Mouse (Mus musculus): Measurements from ENCODE around the gene Tll1. TPM values are rescaled to one million over a fixed set of nuclear protein-coding genes. Genes with fewer than 3 reads are reported as not detected.

The Tll1 gene
- polyA plus RNA-seq, 1 experiment from 2014 or later = 2.2 TPM

- 37% methylated on average over 9 of the region's 9 CpGs for WGBS
- H3K36me3 ChIP-seq (ENCODE audit: control insufficient read depth, insufficient read depth, low read length) = no peaks in the 10 kb centered on the region
- no peak overlapping the region for H3K9ac ChIP-seq (ENCODE audit: low read length)
- ATAC-seq (ENCODE audit: insufficient read depth, low FRiP score, low TSS enrichment) = peak; percentile 77
- peak; percentile 17 for DNase-seq (ENCODE audit: low spot score)
- no peak overlapping the region for H3K4me3 ChIP-seq (ENCODE audit: low read depth, low read length)
- H3K4me2 ChIP-seq (ENCODE audit: low read depth) = no peak overlapping the region
- H3K27me3 ChIP-seq (ENCODE audit: control insufficient read depth, insufficient read depth, low read length) = no peaks in the 10 kb centered on the region
- H3K4me1 ChIP-seq (ENCODE audit: control insufficient read depth, insufficient read depth, low read length) = no peaks in the 10 kb centered on the region; the same call in 1 of the 2 replicates
- H3K9me3 ChIP-seq (ENCODE audit: control insufficient read depth, low read length) = no peaks in the 10 kb centered on the region
- no peak overlapping the region for H3K27ac ChIP-seq (ENCODE audit: low read depth, low read length)
These were observed 52.9 kb downstream of the Tll1 start for GRCm38 (mm10) chr8:64152899-64153891.

GRCm38 (mm10) chr8:64152216-64152804 is 53.8 kb downstream of the Tll1 start:
- ATAC-seq (ENCODE audit: insufficient read depth, low FRiP score, low TSS enrichment) (no peak), DNase-seq (ENCODE audit: low spot score) (no peak)
- H3K27me3 ChIP-seq (ENCODE audit: control insufficient read depth, insufficient read depth, low read length) = no peaks in the 10 kb centered on the region
- no peak overlapping the region for H3K9ac ChIP-seq (ENCODE audit: low read length)
- no peaks in the 10 kb centered on the region for H3K9me3 ChIP-seq (ENCODE audit: control insufficient read depth, low read length)
- H3K27ac ChIP-seq (ENCODE audit: low read depth, low read length) = no peak overlapping the region
- H3K36me3 ChIP-seq (ENCODE audit: control insufficient read depth, insufficient read depth, low read length) = no peaks in the 10 kb centered on the region
- WGBS = 65% methylated on average over 9 of the region's 9 CpGs
- no peaks in the 10 kb centered on the region; the same call in 1 of the 2 replicates for H3K4me1 ChIP-seq (ENCODE audit: control insufficient read depth, insufficient read depth, low read length)
- H3K4me2 ChIP-seq (ENCODE audit: low read depth) = no peak overlapping the region
- H3K4me3 ChIP-seq (ENCODE audit: low read depth, low read length) = no peak overlapping the region

DNA sequence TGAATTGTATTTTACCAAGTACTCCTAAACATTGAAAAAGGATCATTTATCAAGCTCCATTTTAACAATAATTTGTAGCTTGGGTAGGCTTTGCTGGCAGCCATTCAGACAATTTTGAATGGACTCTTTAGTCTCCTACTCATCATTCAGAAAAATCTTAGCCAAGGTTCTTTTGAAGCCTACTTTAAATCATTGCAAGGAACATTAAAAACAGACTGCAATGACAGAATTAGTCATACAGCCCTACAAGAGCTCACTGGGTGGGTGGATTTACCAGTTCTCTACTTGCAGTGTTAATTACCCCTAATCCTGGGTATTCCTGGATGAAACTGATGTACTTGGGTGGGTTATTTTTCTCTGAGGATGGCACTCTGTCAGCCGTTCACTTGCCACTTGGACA is 69.5 kb downstream of the Tll1 start:
- WGBS = 74% methylated on average over 1 of the region's 1 CpGs
- no peaks in the 10 kb centered on the region for H3K36me3 ChIP-seq (ENCODE audit: control insufficient read depth, insufficient read depth, low read length)
- H3K27me3 ChIP-seq (ENCODE audit: control insufficient read depth, insufficient read depth, low read length) = no peaks in the 10 kb centered on the region
- no peak for ATAC-seq (ENCODE audit: insufficient read depth, low FRiP score, low TSS enrichment)
- DNase-seq (ENCODE audit: low spot score) = no peak
- H3K4me2 ChIP-seq (ENCODE audit: low read depth) = no peak overlapping the region
- H3K27ac ChIP-seq (ENCODE audit: low read depth, low read length) = no peak overlapping the region
- no peaks in the 10 kb centered on the region for H3K9me3 ChIP-seq (ENCODE audit: control insufficient read depth, low read length)
- no peak overlapping the region for H3K4me3 ChIP-seq (ENCODE audit: low read depth, low read length)
- no peak overlapping the region for H3K9ac ChIP-seq (ENCODE audit: low read length)
- no peaks in the 10 kb centered on the region for H3K4me1 ChIP-seq (ENCODE audit: control insufficient read depth, insufficient read depth, low read length)

DNA sequence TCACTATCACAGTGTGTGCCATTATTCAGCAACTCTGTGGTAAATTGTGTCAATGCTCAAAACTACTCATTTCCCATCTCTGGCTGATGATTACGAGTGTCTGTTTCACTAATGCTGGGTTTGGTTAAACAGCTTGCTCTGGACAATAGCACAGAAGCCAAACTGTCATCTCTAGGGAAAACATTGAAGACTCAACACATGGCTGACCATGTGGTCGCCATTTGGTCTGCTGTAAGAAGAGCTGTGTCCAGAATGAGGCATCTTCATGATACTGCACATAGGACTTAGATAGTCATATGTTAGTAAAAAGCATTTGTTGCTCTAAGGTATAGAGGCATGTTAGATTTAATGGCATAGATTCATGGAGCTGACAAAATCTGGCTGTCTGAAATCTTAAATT is 98.9 kb downstream of the Tll1 start:
- DNase-seq (ENCODE audit: low spot score) (no peak), ATAC-seq (ENCODE audit: insufficient read depth, low FRiP score, low TSS enrichment) (no peak)
- 66% methylated on average over 2 of the region's 2 CpGs for WGBS
- Histone ChIP-seq H3K4me3 (ENCODE audit: low read depth, low read length) (no peak overlapping the region), H3K9ac (ENCODE audit: low read length) (no peak overlapping the region), H3K27ac (ENCODE audit: low read depth, low read length) (no peak overlapping the region), H3K36me3 (ENCODE audit: control insufficient read depth, insufficient read depth, low read length) (no peaks in the 10 kb centered on the region), H3K4me2 (ENCODE audit: low read depth) (no peak overlapping the region), H3K9me3 (ENCODE audit: control insufficient read depth, low read length) (no peaks in the 10 kb centered on the region), H3K27me3 (ENCODE audit: control insufficient read depth, insufficient read depth, low read length) (no peaks in the 10 kb centered on the region), H3K4me1 (ENCODE audit: control insufficient read depth, insufficient read depth, low read length) (no peaks in the 10 kb centered on the region)

- Histone ChIP-seq H3K4me2 (ENCODE audit: low read depth) (no peak overlapping the region), H3K4me3 (ENCODE audit: low read depth, low read length) (no peak overlapping the region), H3K27me3 (ENCODE audit: control insufficient read depth, insufficient read depth, low read length) (no peaks in the 10 kb centered on the region), H3K36me3 (ENCODE audit: control insufficient read depth, insufficient read depth, low read length) (no peaks in the 10 kb centered on the region), H3K9me3 (ENCODE audit: control insufficient read depth, low read length) (no peaks in the 10 kb centered on the region), H3K4me1 (ENCODE audit: control insufficient read depth, insufficient read depth, low read length) (no peaks in the 10 kb centered on the region), H3K27ac (ENCODE audit: low read depth, low read length) (no peak overlapping the region), H3K9ac (ENCODE audit: low read length) (no peak overlapping the region)
- no peak for ATAC-seq (ENCODE audit: insufficient read depth, low FRiP score, low TSS enrichment)
- WGBS = 84% methylated on average over 2 of the region's 2 CpGs
- DNase-seq (ENCODE audit: low spot score) = no peak
These were observed 132.7 kb downstream of the Tll1 start for GRCm38 (mm10) chr8:64073396-64073795.

DNA sequence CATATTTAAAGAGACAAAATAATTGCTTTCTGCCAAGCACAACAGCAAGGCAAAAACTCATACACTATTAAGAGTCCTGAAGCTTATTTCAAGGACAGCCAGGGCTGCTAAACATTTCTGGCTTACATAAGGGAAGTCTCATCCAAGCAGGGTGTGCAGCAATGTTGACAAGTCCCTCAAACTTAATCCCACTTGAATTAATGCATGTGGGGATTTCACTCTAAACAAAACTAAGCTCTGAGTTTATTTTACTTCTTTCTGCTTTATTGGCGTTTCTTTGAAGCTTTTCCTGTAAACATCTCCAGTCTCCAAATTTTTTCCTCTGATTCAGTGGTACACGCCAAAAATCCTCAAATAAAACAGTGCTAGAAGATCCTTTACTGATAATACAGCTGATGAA is 146.2 kb downstream of the Tll1 start:
- WGBS = 78% methylated on average over 2 of the region's 2 CpGs

GRCm38 (mm10) chr8:64057571-64057970 is 148.5 kb downstream of the Tll1 start:
- no peaks in the 10 kb centered on the region for H3K9me3 ChIP-seq (ENCODE audit: control insufficient read depth, low read length)
- no peak overlapping the region for H3K9ac ChIP-seq (ENCODE audit: low read length)
- no peak for ATAC-seq (ENCODE audit: insufficient read depth, low FRiP score, low TSS enrichment)
- no peak overlapping the region for H3K4me2 ChIP-seq (ENCODE audit: low read depth)
- WGBS = 91% methylated on average over 4 of the region's 4 CpGs
- H3K4me3 ChIP-seq (ENCODE audit: low read depth, low read length) = no peak overlapping the region
- no peaks in the 10 kb centered on the region for H3K4me1 ChIP-seq (ENCODE audit: control insufficient read depth, insufficient read depth, low read length)
- H3K36me3 ChIP-seq (ENCODE audit: control insufficient read depth, insufficient read depth, low read length) = no peaks in the 10 kb centered on the region
- no peak for DNase-seq (ENCODE audit: low spot score)
- H3K27me3 ChIP-seq (ENCODE audit: control insufficient read depth, insufficient read depth, low read length) = no peaks in the 10 kb centered on the region
- no peak overlapping the region for H3K27ac ChIP-seq (ENCODE audit: low read depth, low read length)

More for the DNA sequence above, 146.2 kb downstream of the Tll1 start:
- Histone ChIP-seq H3K27me3 (ENCODE audit: control insufficient read depth, insufficient read depth, low read length) (no peaks in the 10 kb centered on the region), H3K9ac (ENCODE audit: low read length) (no peak overlapping the region), H3K4me3 (ENCODE audit: low read depth, low read length) (no peak overlapping the region), H3K4me2 (ENCODE audit: low read depth) (no peak overlapping the region), H3K27ac (ENCODE audit: low read depth, low read length) (no peak overlapping the region), H3K9me3 (ENCODE audit: control insufficient read depth, low read length) (no peaks in the 10 kb centered on the region), H3K4me1 (ENCODE audit: control insufficient read depth, insufficient read depth, low read length) (no peaks in the 10 kb centered on the region), H3K36me3 (ENCODE audit: control insufficient read depth, insufficient read depth, low read length) (no peaks in the 10 kb centered on the region)
- DNase-seq (ENCODE audit: low spot score) = no peak
- no peak for ATAC-seq (ENCODE audit: insufficient read depth, low FRiP score, low TSS enrichment)

GRCm38 (mm10) chr8:64048556-64048955 is 157.5 kb downstream of the Tll1 start:
- no peak for DNase-seq (ENCODE audit: low spot score)
- Histone ChIP-seq H3K4me3 (ENCODE audit: low read depth, low read length) (no peak overlapping the region), H3K27me3 (ENCODE audit: control insufficient read depth, insufficient read depth, low read length) (no peaks in the 10 kb centered on the region), H3K4me2 (ENCODE audit: low read depth) (no peak overlapping the region), H3K36me3 (ENCODE audit: control insufficient read depth, insufficient read depth, low read length) (no peaks in the 10 kb centered on the region), H3K9ac (ENCODE audit: low read length) (no peak overlapping the region), H3K9me3 (ENCODE audit: control insufficient read depth, low read length) (no peaks in the 10 kb centered on the region), H3K27ac (ENCODE audit: low read depth, low read length) (no peak overlapping the region), H3K4me1 (ENCODE audit: control insufficient read depth, insufficient read depth, low read length) (0 out of 2 replicates have a peak, but pooled peaks cover 4% of the 10 kb centered on the region)
- ATAC-seq (ENCODE audit: insufficient read depth, low FRiP score, low TSS enrichment) = no peak
- 51% methylated on average over 3 of the region's 3 CpGs for WGBS
